Mouse (Mus musculus): ENCODE results near the gene Ccdc3.
"Not testable (repeated sequence)": the region's sequence is repeated elsewhere in the genome, so short reads cannot be mapped to it uniquely, and the experiment has no call there.

Ccdc3 gene

GRCm38 (mm10) chr2:5206651-5207050 lies 69.1 kb downstream of the Ccdc3 start:
- in situ Hi-C loops (cut with MboI, MseI), result no loop called here

GRCm38 (mm10) chr2:5214581-5214980 lies 77.0 kb downstream of the Ccdc3 start:
- in situ Hi-C loops (cut with MboI, MseI), result no loop called here

GRCm38 (mm10) chr2:5215252-5215815 lies 77.8 kb downstream of the Ccdc3 start:
- in situ Hi-C loops (cut with MboI, MseI), result no loop called here

GRCm38 (mm10) chr2:5219206-5219605 lies 81.6 kb downstream of the Ccdc3 start:
- in situ Hi-C loops (cut with MboI, MseI), result no loop called here

- in situ Hi-C loops (cut with MboI, MseI), result no loop called here
These were observed 82.3 kb downstream of the Ccdc3 start for GRCm38 (mm10) chr2:5219847-5220375.

GRCm38 (mm10) chr2:5222571-5222970 lies 85.0 kb downstream of the Ccdc3 start:
- in situ Hi-C loops (cut with MboI, MseI), result no loop called here

GRCm38 (mm10) chr2:5236846-5237482 lies 99.4 kb downstream of the Ccdc3 start:
- in situ Hi-C loops (cut with MboI, MseI), result no loop called here

- in situ Hi-C loops (cut with MboI, MseI), result no loop called here
These were observed 100.3 kb downstream of the Ccdc3 start for GRCm38 (mm10) chr2:5237870-5238269.

- in situ Hi-C loops (cut with MboI, MseI), result no loop called here
These were observed 101.9 kb downstream of the Ccdc3 start for GRCm38 (mm10) chr2:5239492-5239891.

GRCm38 (mm10) chr2:5241469-5241897 lies 103.9 kb downstream of the Ccdc3 start:
- in situ Hi-C loops (cut with MboI, MseI), result no loop called here

- in situ Hi-C loops (cut with MboI, MseI), result not testable (repeated sequence)
These were observed 111.6 kb downstream of the Ccdc3 start for GRCm38 (mm10) chr2:5249199-5249598.

- in situ Hi-C loops (cut with MboI, MseI), result loop anchor here (10.0 kb wide), 1 partner anchor 255 kb away; no protein-coding TSS in a partner anchor
These were observed 112.4 kb downstream of the Ccdc3 start for GRCm38 (mm10) chr2:5249969-5250368.

- in situ Hi-C loops (cut with MboI, MseI), result loop anchor here (10.0 kb wide), 1 partner anchor 263 kb away; no protein-coding TSS in a partner anchor
These were observed 120.7 kb downstream of the Ccdc3 start for GRCm38 (mm10) chr2:5258250-5258649.

GRCm38 (mm10) chr2:5262279-5262678 lies 124.7 kb downstream of the Ccdc3 start:
- in situ Hi-C loops (cut with MboI, MseI), result no loop called here

GRCm38 (mm10) chr2:5267980-5268379 lies 130.4 kb downstream of the Ccdc3 start:
- in situ Hi-C loops (cut with MboI, MseI), result no loop called here
